Comparison of ENCODE assay signal across 30 mouse cellular contexts in the genomic region with DNA sequence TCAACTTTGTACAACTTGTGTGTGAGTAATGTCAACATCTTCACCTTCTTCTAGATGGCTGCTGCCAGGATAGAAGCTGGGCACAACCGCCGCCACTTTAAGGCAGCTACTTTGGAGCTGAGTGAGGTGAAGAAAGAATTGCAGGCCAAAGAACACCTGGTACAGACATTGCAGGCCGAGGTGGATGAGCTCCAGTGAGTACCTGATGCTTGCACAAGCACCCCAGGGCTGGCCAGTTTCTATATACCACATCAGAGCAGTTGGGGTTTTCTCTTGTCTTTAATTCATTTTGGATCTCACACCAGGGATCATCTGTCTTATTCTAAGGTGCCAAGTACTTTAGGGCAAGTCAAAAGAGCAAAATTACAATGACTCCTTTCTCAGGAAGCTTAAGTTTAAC.
"Had no signal": no experiment of that assay in that cellular context is flagged by ENCODE, and none has a peak within 500 bp of the region (broad histone marks: within the 10 kb centered on the region; RNA-seq: fewer than 3 reads in every experiment).

No protein-coding gene starts in this region.

- H3K27ac ChIP-seq: limb, embryonic 10.5 days; limb, embryonic 12.5 days; limb, embryonic 13.5 days; limb, embryonic 15.5 days; liver, embryonic 12.5 days; liver, embryonic 13.5 days; liver, embryonic 14.5 days; liver, embryonic 15.5 days; lung, embryonic 15.5 days; macrophage; midbrain, embryonic 10.5 days; midbrain, embryonic 12.5 days; midbrain, embryonic 13.5 days; midbrain, embryonic 15.5 days; neural tube, embryonic 12.5 days had no signal

- DNase-seq: left cerebral cortex, postnatal 4 days; liver; liver, embryonic 13.5 days; liver, postnatal 0 days; lung, adult 18-20 months; lung, adult 2 months; lung, embryonic 14.5 days; lung, postnatal 10 days; lung, postnatal 14 days; lung, postnatal 36 days; lung, postnatal 4 days; midbrain, embryonic 14.5 days had no signal

- H3K9me3 ChIP-seq: limb, embryonic 10.5 days; limb, embryonic 12.5 days; limb, embryonic 13.5 days; limb, embryonic 15.5 days; liver, embryonic 12.5 days; liver, embryonic 13.5 days; liver, embryonic 15.5 days; lung, embryonic 15.5 days; megakaryocyte, embryonic 14.5 days; midbrain, embryonic 10.5 days; midbrain, embryonic 12.5 days; midbrain, embryonic 13.5 days; midbrain, embryonic 15.5 days; neural tube, embryonic 12.5 days had no signal

- H3K4me1 ChIP-seq: limb, embryonic 10.5 days; limb, embryonic 12.5 days; limb, embryonic 13.5 days; limb, embryonic 15.5 days; liver, embryonic 12.5 days; liver, embryonic 13.5 days; liver, embryonic 15.5 days; lung, embryonic 15.5 days; megakaryocyte, embryonic 14.5 days; midbrain, embryonic 10.5 days; midbrain, embryonic 12.5 days; midbrain, embryonic 13.5 days; midbrain, embryonic 15.5 days; neural tube, embryonic 12.5 days had no signal

- H3K4me2 ChIP-seq: limb, embryonic 12.5 days; limb, embryonic 13.5 days; limb, embryonic 15.5 days; liver, embryonic 11.5 days; liver, embryonic 12.5 days; liver, embryonic 13.5 days; liver, embryonic 15.5 days; lung, embryonic 14.5 days; lung, embryonic 15.5 days; midbrain, embryonic 12.5 days; midbrain, embryonic 13.5 days; midbrain, embryonic 15.5 days; neural tube, embryonic 12.5 days had no signal

- H3K9ac ChIP-seq: limb, embryonic 12.5 days; limb, embryonic 13.5 days; limb, embryonic 15.5 days; liver, embryonic 12.5 days; liver, embryonic 13.5 days; liver, embryonic 14.5 days; liver, embryonic 15.5 days; liver, postnatal 0 days; lung, embryonic 14.5 days; lung, embryonic 15.5 days; midbrain, embryonic 12.5 days; midbrain, embryonic 13.5 days; midbrain, embryonic 15.5 days; neural tube, embryonic 12.5 days had no signal

- ATAC-seq: liver, embryonic 12.5 days; lung, postnatal 0 days; midbrain, embryonic 13.5 days; midbrain, embryonic 15.5 days had no signal

- H3K27me3 ChIP-seq: limb, embryonic 12.5 days; limb, embryonic 13.5 days; limb, embryonic 15.5 days; liver, embryonic 12.5 days; liver, embryonic 13.5 days; liver, embryonic 15.5 days; lung, embryonic 15.5 days; megakaryocyte, embryonic 14.5 days; midbrain, embryonic 12.5 days; midbrain, embryonic 13.5 days; midbrain, embryonic 15.5 days; neural tube, embryonic 12.5 days had no signal

- H3K4me3 ChIP-seq: limb, embryonic 10.5 days; limb, embryonic 12.5 days; limb, embryonic 13.5 days; limb, embryonic 15.5 days; liver, embryonic 12.5 days; liver, embryonic 13.5 days; liver, embryonic 15.5 days; lung, embryonic 15.5 days; megakaryocyte, embryonic 14.5 days; midbrain, embryonic 10.5 days; midbrain, embryonic 12.5 days; midbrain, embryonic 13.5 days; midbrain, embryonic 15.5 days; myocyte; neural tube, embryonic 12.5 days had no signal
